Mouse (Mus musculus) left cerebral cortex, adult 6 months (tissue): Measurements from ENCODE around the gene Uxt. TPM values are rescaled to one million over a fixed set of nuclear protein-coding genes. Genes with fewer than 3 reads are reported as not detected.

Experiments
- long read RNA-seq, 2 experiments: library from polyadenylated mRNA; unstranded; transcript quantifications; one replicate each; pipeline ENCODE4 v2.0.0; 2019 to 2020
- polyA plus RNA-seq: library from polyadenylated mRNA; unstranded; fragments of <200 nt; fragmentation: Nextera tagmentation; gene quantifications from 2 replicates; pipeline ENCODE4 v1.2.3, GENCODE M21; 2021

The Uxt gene
- 18.1 and 23.1 TPM in 2 replicates for polyA plus RNA-seq
- long read RNA-seq, experiment 1, partial matches to known transcripts, result 1 of 4 reads
- long read RNA-seq, experiment 1, other reads (novel, unspliced or antisense), result 3 of 4 reads
- long read RNA-seq, experiment 2, transcript Uxt-202 (7 exons, 875 nt), result major isoform, 10 of 12 reads
- long read RNA-seq, experiment 2, partial matches to known transcripts, result 0 of 12 reads
- long read RNA-seq, experiment 2, other reads (novel, unspliced or antisense), result 2 of 12 reads

GRCm38 (mm10) chrX:20961477-20962378, at the start of gene Uxt:
Gene Uxt, minus strand, starts transcription at chrX:20962017.

GRCm38 (mm10) chrX:20950191-20950880, 11.5 kb downstream of the Uxt start, which contains the start of gene Elk1:
Gene Elk1, minus strand, starts transcription at chrX:20950608.

GRCm38 (mm10) chrX:20931364-20931763, 30.5 kb downstream of the Uxt start, which contains the start of gene Cfp:
Gene Cfp, minus strand, starts transcription at chrX:20931555.

GRCm38 (mm10) chrX:20920844-20921364, 40.9 kb downstream of the Uxt start, which contains the start of gene Syn1:
Gene Syn1, minus strand, starts transcription at chrX:20921004.

Other genes with a start within 250 kb of the Uxt start
- 153 and 212 TPM in 2 replicates for gene Araf, start 164.2 kb downstream of the Uxt start, polyA plus RNA-seq
- 0.74 and 0.92 TPM in 2 replicates for gene Timp1, start 91.9 kb downstream of the Uxt start, polyA plus RNA-seq
- 79.1 and 178 TPM in 2 replicates for gene Syn1, start 41.0 kb downstream of the Uxt start, polyA plus RNA-seq
- gene Cfp, start 30.5 kb downstream of the Uxt start, polyA plus RNA-seq, result 1.1 and 1.2 TPM in 2 replicates
- 25.7 and 39.8 TPM in 2 replicates for gene Elk1, start 11.4 kb downstream of the Uxt start, polyA plus RNA-seq
- gene Zfp182, start 100.3 kb upstream of the Uxt start, polyA plus RNA-seq, result 2.4 and 2.5 TPM in 2 replicates
- not detected in 2 replicates for gene Spaca5, start 106.4 kb upstream of the Uxt start, polyA plus RNA-seq
- 0.82 and 1.7 TPM in 2 replicates for gene Zfp300, start 127.5 kb upstream of the Uxt start, polyA plus RNA-seq
- not detected in 2 replicates for gene Ssxa1, start 153.8 kb upstream of the Uxt start, polyA plus RNA-seq
- not detected in 2 replicates for gene Gm21876, start 213.6 kb upstream of the Uxt start, polyA plus RNA-seq